Mouse (Mus musculus): Measurements from ENCODE around the gene Phldb3.

The Phldb3 gene

DNA sequence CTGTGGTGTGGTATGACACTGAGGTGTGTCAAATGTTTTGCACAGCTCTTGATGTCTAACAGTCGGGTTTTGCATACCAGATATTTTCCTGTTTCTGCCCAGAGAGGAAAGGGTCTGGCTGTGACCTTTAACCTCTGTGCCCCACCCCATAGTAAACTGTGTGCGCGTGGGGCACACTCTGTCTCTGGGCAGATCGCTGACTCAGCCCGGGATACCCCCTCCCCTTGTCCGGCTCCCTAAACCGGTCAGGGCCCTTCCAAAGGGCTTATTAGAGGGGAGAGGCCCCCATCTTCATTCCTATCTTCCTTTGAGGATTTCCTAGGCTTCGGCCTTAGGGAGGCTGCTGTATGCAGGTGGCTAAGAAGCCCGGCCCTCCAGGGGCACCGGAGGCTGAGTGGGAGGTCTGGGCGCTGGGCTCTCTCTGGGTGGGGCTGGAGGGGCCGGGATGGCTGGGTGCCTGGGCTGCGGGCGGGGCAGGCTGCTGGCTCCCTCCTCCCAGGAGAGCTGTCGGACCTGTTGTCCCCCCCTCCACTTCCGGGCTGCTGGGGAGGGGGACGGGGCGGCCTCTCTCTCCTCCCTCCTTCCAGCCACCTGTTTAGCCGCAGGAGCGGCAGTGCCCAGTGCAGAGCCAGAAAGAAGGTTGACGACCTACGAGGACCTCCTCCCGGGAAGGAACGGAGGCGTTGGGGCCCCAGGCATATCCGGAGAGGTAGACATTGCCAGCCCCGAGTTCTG is at the start of gene Phldb3:
TSS of gene Phldb3 (plus strand) at position 620 of the 735 bp plus-strand sequence.
- peak; percentile 63 to 68 for DNase-seq (ENCODE audit: low spot score in 2 of 2)

GRCm38 (mm10) chr7:24561450-24561849 is 49.1 kb upstream of the Phldb3 start:
- no peak for DNase-seq (ENCODE audit: low spot score in 2 of 2)

DNA sequence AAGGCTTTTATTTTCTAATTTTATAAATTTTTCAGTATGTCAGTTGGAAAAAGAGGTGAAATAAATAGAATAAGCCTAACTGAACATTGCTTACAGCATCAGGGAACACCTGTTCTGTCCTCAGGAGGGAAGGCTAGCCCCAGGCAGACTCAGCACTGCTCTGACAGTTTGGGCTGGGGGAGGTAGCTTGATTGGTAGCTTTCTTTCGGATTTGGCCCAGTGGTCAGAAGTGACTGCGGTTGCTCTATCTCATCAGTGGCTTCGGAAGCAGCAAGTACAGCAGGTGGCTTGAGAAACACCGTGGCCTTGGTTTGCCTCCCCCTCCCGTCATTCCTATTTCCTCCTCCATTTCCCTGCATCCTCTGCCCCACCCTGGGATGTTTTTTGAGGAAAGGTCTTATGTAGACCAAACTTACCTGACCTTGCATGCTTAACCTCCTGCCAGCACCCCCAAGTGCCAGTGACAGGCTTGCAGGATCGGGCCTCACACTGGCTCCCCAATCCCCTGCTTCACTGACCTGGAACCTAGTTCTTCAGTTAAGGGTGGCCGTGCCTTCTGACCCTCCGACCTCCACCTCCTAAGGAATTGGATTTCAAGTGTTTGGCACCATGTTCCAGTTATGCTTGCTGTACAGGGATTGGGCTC is 47.2 kb upstream of the Phldb3 start:
- DNase-seq (ENCODE audit: low spot score in 2 of 2) = no peak

- DNase-seq (ENCODE audit: low spot score in 2 of 2) = no peak
These were observed 46.7 kb upstream of the Phldb3 start for GRCm38 (mm10) chr7:24563837-24564206.

GRCm38 (mm10) chr7:24564607-24565265 is 45.8 kb upstream of the Phldb3 start:
- peak; percentile 57 to 65 for DNase-seq (ENCODE audit: low spot score in 2 of 2)

- no peak for DNase-seq (ENCODE audit: low spot score in 2 of 2)
These were observed 44.9 kb upstream of the Phldb3 start for GRCm38 (mm10) chr7:24565627-24566026.

DNA sequence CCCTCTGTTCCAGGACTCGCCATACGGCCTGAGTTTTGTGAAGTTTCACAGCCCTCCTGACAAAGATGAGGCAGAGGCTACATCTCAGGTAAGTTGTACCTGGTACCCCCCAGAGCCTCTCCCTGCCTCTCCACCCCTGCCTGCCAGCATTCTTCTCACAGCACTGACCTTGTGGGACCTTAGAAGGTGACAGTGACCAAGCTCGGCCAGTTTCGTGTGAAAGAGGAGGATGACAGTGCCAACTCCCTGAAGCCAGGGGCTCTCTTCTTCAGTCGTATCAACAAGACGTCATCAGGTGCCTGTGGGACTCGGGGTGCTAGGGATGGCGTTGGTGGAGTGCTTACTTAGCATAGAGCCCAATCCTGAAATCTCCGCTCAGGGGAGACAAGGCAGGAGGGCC is 44.4 kb upstream of the Phldb3 start:
- no peak for DNase-seq (ENCODE audit: low spot score in 2 of 2)

- DNase-seq (ENCODE audit: low spot score in 2 of 2) = no peak
These were observed 42.1 kb upstream of the Phldb3 start for GRCm38 (mm10) chr7:24568512-24568911.

DNA sequence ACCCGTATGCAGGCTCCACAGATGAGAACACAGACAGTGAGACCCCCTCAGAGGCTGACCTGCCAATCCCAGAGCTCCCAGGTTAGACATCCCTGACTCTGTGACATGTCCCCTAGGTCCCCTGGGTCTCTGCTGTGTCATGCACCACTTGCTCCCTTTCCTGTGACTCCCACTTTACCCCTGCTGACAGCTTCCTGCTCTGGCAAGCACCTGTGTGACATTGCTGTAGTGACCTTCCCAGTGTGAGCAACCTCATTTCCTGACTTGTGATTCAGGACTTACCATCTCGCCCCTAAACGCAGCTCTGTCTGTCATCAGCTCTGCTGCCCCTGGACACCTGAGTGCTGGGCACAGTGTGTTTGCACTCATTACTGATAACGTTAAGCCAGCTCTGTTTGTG is 39.5 kb upstream of the Phldb3 start:
- no peak for DNase-seq (ENCODE audit: low spot score in 2 of 2)

DNA sequence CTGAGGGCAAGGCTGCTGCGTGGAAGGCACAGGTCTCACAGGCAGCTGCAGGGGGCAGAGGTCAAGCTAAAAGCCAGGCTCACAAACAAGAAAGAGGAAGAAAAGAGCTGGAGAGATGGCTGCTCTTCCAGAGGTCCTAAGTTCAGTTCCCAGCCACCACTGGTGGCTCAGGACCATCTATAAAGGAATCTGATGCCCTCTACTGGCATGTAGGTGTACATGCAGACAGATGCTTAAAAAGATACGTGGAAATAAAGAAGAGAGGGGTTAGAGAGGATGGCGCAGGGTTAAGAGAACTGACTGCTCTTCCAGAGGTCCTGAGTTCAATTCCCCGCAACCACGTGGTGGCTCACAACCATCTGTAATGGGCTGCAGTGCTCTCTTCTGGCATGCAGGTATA is 38.1 kb upstream of the Phldb3 start:
- no peak for DNase-seq (ENCODE audit: low spot score in 2 of 2)

DNA sequence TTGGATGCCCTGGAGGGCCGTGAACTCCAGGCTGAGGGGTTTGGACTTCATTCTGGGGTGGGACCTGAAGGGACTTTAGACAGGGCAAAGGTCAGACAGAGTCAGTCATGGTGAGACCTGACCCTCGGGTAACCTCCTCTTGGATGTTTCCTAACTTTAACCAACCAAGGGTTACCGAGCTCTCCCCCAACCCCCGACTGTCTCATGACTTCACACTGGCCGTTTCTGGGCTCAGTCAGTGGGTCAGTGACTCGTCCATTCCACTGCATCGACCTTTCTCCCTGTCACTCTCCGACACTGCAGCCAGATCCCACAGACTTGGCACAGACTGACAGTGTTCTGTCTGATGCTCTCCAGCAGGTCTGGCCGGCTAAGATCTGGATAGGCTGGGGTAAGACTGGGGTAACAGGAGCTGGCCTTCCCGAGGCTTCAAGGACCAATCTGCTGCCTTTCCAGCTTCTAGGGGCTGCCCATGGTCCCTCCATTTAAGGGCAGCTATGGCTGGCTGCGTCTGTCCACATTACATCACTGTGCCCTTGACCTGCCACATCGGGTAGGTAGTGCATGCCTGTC is 36.3 kb upstream of the Phldb3 start:
- DNase-seq (ENCODE audit: low spot score in 2 of 2) = no peak

- no peak for DNase-seq (ENCODE audit: low spot score in 2 of 2)
These were observed 32.8 kb upstream of the Phldb3 start for GRCm38 (mm10) chr7:24577811-24578210.

DNA sequence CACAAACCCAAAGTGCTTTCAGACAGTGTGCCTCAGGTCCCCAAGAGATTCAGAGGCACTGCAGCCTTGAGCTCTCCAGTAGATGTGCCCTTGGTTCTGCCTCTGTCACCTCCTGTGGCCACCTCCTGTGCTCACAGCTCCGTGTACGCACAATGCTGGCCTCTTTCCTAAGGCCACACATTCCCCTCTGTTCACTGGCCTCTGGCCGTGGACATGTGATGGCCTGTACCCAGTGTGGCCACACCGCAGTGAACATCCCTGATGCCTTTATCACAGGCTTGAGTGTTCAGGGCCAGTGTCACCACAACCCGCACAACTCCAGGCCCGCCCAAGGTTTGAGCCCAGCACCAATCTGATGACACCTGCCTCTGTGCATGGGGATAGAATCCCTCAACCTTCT is 25.7 kb upstream of the Phldb3 start:
- DNase-seq (ENCODE audit: low spot score in 2 of 2) = no peak

- DNase-seq (ENCODE audit: low spot score in 2 of 2) = no peak
These were observed 24.6 kb upstream of the Phldb3 start for GRCm38 (mm10) chr7:24585995-24586394.

- no peak for DNase-seq (ENCODE audit: low spot score in 2 of 2)
These were observed 23.7 kb upstream of the Phldb3 start for GRCm38 (mm10) chr7:24586828-24587227.

DNA sequence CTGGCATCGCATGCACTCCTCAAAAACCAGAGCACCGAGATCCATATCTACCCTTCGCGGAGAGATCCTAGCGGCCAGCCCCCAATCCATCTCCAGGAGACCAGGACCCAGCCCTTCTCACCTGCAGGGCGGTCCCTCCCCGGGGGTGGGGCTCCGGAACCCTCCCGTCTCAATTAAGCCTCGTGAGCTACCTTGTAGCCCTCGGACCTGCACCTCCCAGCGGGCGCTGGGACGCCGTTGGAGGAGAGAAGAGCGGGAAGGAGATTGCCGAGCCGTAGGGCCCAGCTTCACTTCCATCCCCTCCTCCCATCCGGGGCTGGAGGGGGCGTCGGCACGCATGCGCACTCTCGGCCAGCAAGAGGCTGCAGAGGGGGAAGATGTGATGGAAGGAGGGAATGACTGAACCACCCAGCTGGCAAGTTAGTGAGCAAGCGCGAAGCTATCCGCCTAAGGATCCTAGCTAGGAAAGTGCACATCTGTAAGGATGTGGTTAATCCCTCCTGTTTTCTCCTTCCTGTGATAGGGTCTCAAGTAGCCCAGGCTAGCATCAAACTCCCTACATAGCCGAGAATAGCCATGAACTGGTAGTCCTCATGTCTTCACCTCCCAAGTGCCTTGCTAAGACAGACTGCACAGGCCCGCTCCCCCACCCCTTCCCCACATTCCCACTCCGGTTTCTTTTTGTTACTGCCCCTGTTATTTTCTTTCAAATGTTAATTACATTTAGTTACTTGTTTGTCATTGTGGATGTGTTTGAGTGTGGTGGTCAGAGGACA is 23.0 kb upstream of the Phldb3 start, which contains the start of the genes Ethe1 and Zfp575:
TSS of gene Ethe1 (plus strand) at position 214 of the 776 bp plus-strand sequence.
TSS of gene Zfp575 (minus strand) at position 312 of the 776 bp plus-strand sequence.
- peak; percentile 22 to 31 for DNase-seq (ENCODE audit: low spot score in 2 of 2)

GRCm38 (mm10) chr7:24588336-24588735 is 22.2 kb upstream of the Phldb3 start:
- peak; percentile 50 to 62 for DNase-seq (ENCODE audit: low spot score in 2 of 2)

DNA sequence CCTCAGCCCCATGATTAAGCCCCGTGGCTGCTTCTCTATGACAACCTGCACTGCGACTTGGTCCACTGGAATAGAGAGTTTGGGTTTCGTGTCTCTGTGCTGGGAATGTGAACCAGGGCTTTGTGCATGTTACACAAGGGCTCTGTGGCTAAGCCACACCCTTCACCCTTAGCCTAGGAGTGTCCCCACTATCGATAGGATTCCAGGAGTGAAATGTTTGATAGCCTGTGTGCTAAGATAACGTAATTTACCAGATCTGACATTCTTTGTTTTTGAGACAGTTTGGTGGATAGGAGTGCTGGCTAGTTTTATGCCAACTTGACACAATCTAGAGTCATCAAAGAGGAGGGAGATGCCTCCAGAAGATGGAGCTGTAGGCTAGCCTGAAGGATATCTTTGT is 18.8 kb upstream of the Phldb3 start:
- no peak for DNase-seq (ENCODE audit: low spot score in 2 of 2)

- DNase-seq (ENCODE audit: low spot score in 2 of 2) = no peak
These were observed 18.4 kb upstream of the Phldb3 start for GRCm38 (mm10) chr7:24592163-24592562.

- no peak for DNase-seq (ENCODE audit: low spot score in 2 of 2)
These were observed 17.8 kb upstream of the Phldb3 start for GRCm38 (mm10) chr7:24592781-24593180.

GRCm38 (mm10) chr7:24593621-24594308 is 16.8 kb upstream of the Phldb3 start:
- DNase-seq (ENCODE audit: low spot score in 2 of 2) = peak; percentile 66 to 75

All from urinary bladder, postnatal 36 days (tissue).